Mouse (Mus musculus) liver, embryonic 15.5 days (tissue): ENCODE results near the gene Hsd17b14. TPM values are rescaled to one million over a fixed set of nuclear protein-coding genes. Genes with fewer than 3 reads are reported as not detected.

Source experiments
- ATAC-seq: fragments of 200-750 bp; cut with Nextera tagmentation; 2 replicates; pipeline ENCODE4 v1.8.0; 2017; ENCODE audit warnings: moderate number of reproducible peaks, mild to moderate bottlenecking, moderate library complexity; ENCODE audit not compliant: insufficient read depth
- H3K27ac ChIP-seq: fragments of 300-500 bp; sonication (generic); replicated peaks from 2 replicates; pipeline ENCODE4 v1.5.1; 2015; ENCODE audit warnings: mild to moderate bottlenecking, inconsistent platforms
- H3K27me3 ChIP-seq: fragments of 300-500 bp; sonication (generic); 2 replicates; pipeline ENCODE4 v1.6.1; 2015; ENCODE audit warnings: mild to moderate bottlenecking, inconsistent platforms
- H3K36me3 ChIP-seq: fragments of 300-500 bp; sonication (generic); replicated peaks from 2 replicates; pipeline ENCODE4 v1.6.1; 2015; ENCODE audit warnings: moderate library complexity, mild to moderate bottlenecking, inconsistent platforms
- H3K4me1 ChIP-seq: fragments of 300-500 bp; sonication (generic); replicated peaks from 2 replicates; pipeline ENCODE4 v1.6.1; 2015; ENCODE audit warnings: inconsistent platforms
- H3K4me2 ChIP-seq: fragments of 300-500 bp; sonication (generic); 2 replicates; pipeline ENCODE4 v1.6.1; 2015; ENCODE audit warnings: moderate library complexity, mild to moderate bottlenecking, inconsistent platforms
- H3K4me3 ChIP-seq: fragments of 300-500 bp; sonication (generic); replicated peaks from 2 replicates; pipeline ENCODE4 v1.5.1; 2015; ENCODE audit warnings: mild to moderate bottlenecking, inconsistent platforms
- H3K9ac ChIP-seq: fragments of 300-500 bp; sonication (generic); 2 replicates; pipeline ENCODE4 v1.6.1; 2015; ENCODE audit warnings: moderate library complexity, mild to moderate bottlenecking, inconsistent platforms
- H3K9me3 ChIP-seq: fragments of 300-500 bp; sonication (generic); replicated peaks from 2 replicates; pipeline ENCODE4 v1.6.1; 2016; ENCODE audit warnings: inconsistent platforms
- WGBS: fragments of 180-500 bp; shearing (Covaris S2); methylation state at CpG from one replicate; pipeline ENCODE4 v1.1.7; 2015; ENCODE audit warnings: mixed read lengths; ENCODE audit not compliant: insufficient replicate concordance; 5-methylcytosine and 5-hydroxymethylcytosine counted together
- polyA plus RNA-seq: library from polyadenylated mRNA; unstranded; fragments of >200 nt; fragmentation: Nextera tagmentation; extraction: Ambion mirVana; gene quantifications from 2 replicates; pipeline ENCODE4 v1.2.1, GENCODE M21; 2015

The Hsd17b14 gene
- polyA plus RNA-seq, 1 experiment from 2014 or later, result 1.9 TPM

GRCm38 (mm10) chr7:45553519-45553918, 1.2 kb upstream of the Hsd17b14 start:
- no peak overlapping the region for H3K4me2 ChIP-seq
- H3K9ac ChIP-seq, result no peak overlapping the region
- no peak overlapping the region for H3K27ac ChIP-seq
- ATAC-seq, result 0 out of 2 replicates have a peak, but pooled peaks have one; percentile 30
- no peaks in the 10 kb centered on the region for H3K9me3 ChIP-seq
- WGBS, result 57% methylated on average over 8 of the region's 8 CpGs
- H3K4me3 ChIP-seq, result no peak overlapping the region
- 0 out of 2 replicates have a peak, but pooled peaks cover 13% of the 10 kb centered on the region for H3K4me1 ChIP-seq
- no peaks in the 10 kb centered on the region for H3K36me3 ChIP-seq
- H3K27me3 ChIP-seq, result no peaks in the 10 kb centered on the region

- Histone ChIP-seq H3K4me1 (0 out of 2 replicates have a peak, but pooled peaks cover 13% of the 10 kb centered on the region), H3K27me3 (no peaks in the 10 kb centered on the region), H3K9me3 (no peaks in the 10 kb centered on the region), H3K9ac (no peak overlapping the region), H3K27ac (no peak overlapping the region), H3K4me2 (no peak overlapping the region), H3K4me3 (no peak overlapping the region), H3K36me3 (no peaks in the 10 kb centered on the region)
- WGBS, result 62% methylated on average over 2 of the region's 2 CpGs
- no peak for ATAC-seq
Measured at GRCm38 (mm10) chr7:45553990-45554389, 703 bp upstream of the Hsd17b14 start.

- H3K27me3 ChIP-seq, result no peaks in the 10 kb centered on the region
- H3K36me3 ChIP-seq, result no peaks in the 10 kb centered on the region
- ATAC-seq, result no peak
- no peaks in the 10 kb centered on the region for H3K9me3 ChIP-seq
- H3K4me3 ChIP-seq, result no peak overlapping the region
- H3K27ac ChIP-seq, result no peak overlapping the region
- peaks cover 15% of the 10 kb centered on the region for H3K4me1 ChIP-seq
- 17% methylated on average over 8 of the region's 8 CpGs for WGBS
- H3K9ac ChIP-seq, result no peak overlapping the region
- no peak overlapping the region for H3K4me2 ChIP-seq
Measured at GRCm38 (mm10) chr7:45555787-45556186, 1.1 kb downstream of the Hsd17b14 start.

GRCm38 (mm10) chr7:45558907-45559306, 4.2 kb downstream of the Hsd17b14 start:
- H3K4me1 ChIP-seq, result peaks cover 29% of the 10 kb centered on the region
- no peaks in the 10 kb centered on the region for H3K27me3 ChIP-seq
- H3K4me2 ChIP-seq, result no peak overlapping the region
- H3K27ac ChIP-seq, result no peak overlapping the region
- ATAC-seq, result no peak
- H3K9ac ChIP-seq, result no peak overlapping the region
- no peak overlapping the region for H3K4me3 ChIP-seq
- no peaks in the 10 kb centered on the region for H3K9me3 ChIP-seq
- 41% methylated on average over 6 of the region's 6 CpGs for WGBS
- no peaks in the 10 kb centered on the region for H3K36me3 ChIP-seq

- no peaks in the 10 kb centered on the region for H3K27me3 ChIP-seq
- no peaks in the 10 kb centered on the region for H3K36me3 ChIP-seq
- no peaks in the 10 kb centered on the region for H3K9me3 ChIP-seq
- no peak for ATAC-seq
- no peak overlapping the region for H3K4me3 ChIP-seq
- no peak overlapping the region for H3K27ac ChIP-seq
- no peak overlapping the region for H3K9ac ChIP-seq
- H3K4me1 ChIP-seq, result peaks cover 35% of the 10 kb centered on the region
- H3K4me2 ChIP-seq, result peak overlapping the region; percentile 2; the same call in 1 of the 2 replicates
- 44% methylated on average over 7 of the region's 7 CpGs for WGBS
Measured at GRCm38 (mm10) chr7:45560241-45560640, 5.5 kb downstream of the Hsd17b14 start.

GRCm38 (mm10) chr7:45560843-45561623, 6.3 kb downstream of the Hsd17b14 start:
- 9% methylated on average over 17 of the region's 17 CpGs for WGBS
- peak overlapping the region; percentile 32 for H3K4me3 ChIP-seq

GRCm38 (mm10) chr7:45561624-45562520, 7.2 kb downstream of the Hsd17b14 start:
- H3K27me3 ChIP-seq, result no peaks in the 10 kb centered on the region
- peak overlapping the region; percentile 61 for H3K27ac ChIP-seq
- H3K36me3 ChIP-seq, result no peaks in the 10 kb centered on the region
- H3K4me2 ChIP-seq, result peak overlapping the region; percentile 69
- H3K4me1 ChIP-seq, result peaks cover 37% of the 10 kb centered on the region
- ATAC-seq, result peak; percentile 72
- H3K4me3 ChIP-seq, result peak overlapping the region; percentile 32
- peak overlapping the region; percentile 46 for H3K9ac ChIP-seq
- no peaks in the 10 kb centered on the region for H3K9me3 ChIP-seq
- WGBS, result 27% methylated on average over 12 of the region's 12 CpGs

More at GRCm38 (mm10) chr7:45560843-45561623, 6.3 kb downstream of the Hsd17b14 start:
- H3K36me3 ChIP-seq, result no peaks in the 10 kb centered on the region
- H3K9ac ChIP-seq, result peak overlapping the region; percentile 46; the same call in 1 of the 2 replicates
- peaks cover 35% of the 10 kb centered on the region for H3K4me1 ChIP-seq
- H3K9me3 ChIP-seq, result no peaks in the 10 kb centered on the region
- peak; percentile 55; the same call in 1 of the 2 replicates for ATAC-seq
- no peaks in the 10 kb centered on the region for H3K27me3 ChIP-seq
- H3K27ac ChIP-seq, result 0 out of 2 replicates have a peak overlapping the region, but pooled peaks have one; percentile 61
- H3K4me2 ChIP-seq, result peak overlapping the region; percentile 69

- no peak overlapping the region for H3K9ac ChIP-seq
- whole genome bisulfite sequencing, result 68% methylated on average over 2 of the region's 2 CpGs
- ATAC-seq, result no peak
- no peaks in the 10 kb centered on the region for H3K36me3 ChIP-seq
- peaks cover 65% of the 10 kb centered on the region for H3K4me1 ChIP-seq
- no peak overlapping the region for H3K4me3 ChIP-seq
- H3K9me3 ChIP-seq, result no peaks in the 10 kb centered on the region
- H3K27ac ChIP-seq, result no peak overlapping the region
- no peaks in the 10 kb centered on the region for H3K27me3 ChIP-seq
- H3K4me2 ChIP-seq, result no peak overlapping the region
Measured at GRCm38 (mm10) chr7:45564811-45565210, 10.1 kb downstream of the Hsd17b14 start.

- Histone ChIP-seq H3K36me3 (no peaks in the 10 kb centered on the region), H3K9me3 (no peaks in the 10 kb centered on the region), H3K27me3 (no peaks in the 10 kb centered on the region), H3K4me1 (peaks cover 68% of the 10 kb centered on the region), H3K4me3 (no peak overlapping the region), H3K9ac (no peak overlapping the region), H3K4me2 (no peak overlapping the region), H3K27ac (no peak overlapping the region)
- WGBS, result 77% methylated on average over 9 of the region's 9 CpGs
- no peak for ATAC-seq
Measured at GRCm38 (mm10) chr7:45565446-45565845, 10.8 kb downstream of the Hsd17b14 start.

GRCm38 (mm10) chr7:45567112-45567779, 12.6 kb downstream of the Hsd17b14 start:
- no peak overlapping the region for H3K4me3 ChIP-seq
- H3K27ac ChIP-seq, result peak overlapping the region; percentile 81
- no peaks in the 10 kb centered on the region for H3K9me3 ChIP-seq
- 74% methylated on average over 8 of the region's 8 CpGs for WGBS
- H3K4me2 ChIP-seq, result peak overlapping the region; percentile 83
- peaks cover 68% of the 10 kb centered on the region for H3K4me1 ChIP-seq
- H3K9ac ChIP-seq, result peak overlapping the region; percentile 48
- no peaks in the 10 kb centered on the region; the same call in 1 of the 2 replicates for H3K36me3 ChIP-seq
- ATAC-seq, result no peak
- no peaks in the 10 kb centered on the region for H3K27me3 ChIP-seq
